Mouse (Mus musculus): ENCODE measurements around the gene Clstn1.

The Clstn1 gene

GRCm38 (mm10) chr4:149634966-149635365 is 48.7 kb downstream of the Clstn1 start:
- DNase-seq (ENCODE audit: low read depth, low spot score), result no peak

GRCm38 (mm10) chr4:149635915-149636415 is 49.7 kb downstream of the Clstn1 start:
- DNase-seq (ENCODE audit: low read depth, low spot score), result no peak

- DNase-seq (ENCODE audit: low read depth, low spot score), result no peak
These were observed 51.7 kb downstream of the Clstn1 start for GRCm38 (mm10) chr4:149637942-149638341.

GRCm38 (mm10) chr4:149640831-149641230 is 54.6 kb downstream of the Clstn1 start:
- DNase-seq (ENCODE audit: low read depth, low spot score), result no peak

- DNase-seq (ENCODE audit: low read depth, low spot score), result no peak
These were observed 55.1 kb downstream of the Clstn1 start for GRCm38 (mm10) chr4:149641400-149641799.

GRCm38 (mm10) chr4:149641956-149642355 is 55.7 kb downstream of the Clstn1 start:
- DNase-seq (ENCODE audit: low read depth, low spot score), result no peak

GRCm38 (mm10) chr4:149645761-149646160 is 59.5 kb downstream of the Clstn1 start:
- no peak for DNase-seq (ENCODE audit: low read depth, low spot score)

- DNase-seq (ENCODE audit: low read depth, low spot score), result no peak
These were observed 62.0 kb downstream of the Clstn1 start for GRCm38 (mm10) chr4:149648031-149648805.

GRCm38 (mm10) chr4:149650493-149651193 is 64.4 kb downstream of the Clstn1 start:
- DNase-seq (ENCODE audit: low read depth, low spot score), result peak; percentile 35

- peak; percentile 29 for DNase-seq (ENCODE audit: low read depth, low spot score)
These were observed 68.0 kb downstream of the Clstn1 start for GRCm38 (mm10) chr4:149654232-149654631.

- DNase-seq (ENCODE audit: low read depth, low spot score), result no peak
These were observed 71.7 kb downstream of the Clstn1 start for GRCm38 (mm10) chr4:149657858-149658416.

GRCm38 (mm10) chr4:149659495-149660116 is 73.3 kb downstream of the Clstn1 start:
- DNase-seq (ENCODE audit: low read depth, low spot score), result no peak

GRCm38 (mm10) chr4:149660598-149660997 is 74.3 kb downstream of the Clstn1 start:
- no peak for DNase-seq (ENCODE audit: low read depth, low spot score)

- no peak for DNase-seq (ENCODE audit: low read depth, low spot score)
These were observed 75.8 kb downstream of the Clstn1 start for GRCm38 (mm10) chr4:149661967-149662589.

- no peak for DNase-seq (ENCODE audit: low read depth, low spot score)
These were observed 77.7 kb downstream of the Clstn1 start for GRCm38 (mm10) chr4:149663849-149664503.

GRCm38 (mm10) chr4:149665016-149665691 is 78.9 kb downstream of the Clstn1 start:
- DNase-seq (ENCODE audit: low read depth, low spot score), result no peak

GRCm38 (mm10) chr4:149665692-149666090 is 79.4 kb downstream of the Clstn1 start:
- no peak for DNase-seq (ENCODE audit: low read depth, low spot score)

GRCm38 (mm10) chr4:149671175-149671574 is 84.9 kb downstream of the Clstn1 start:
- DNase-seq (ENCODE audit: low read depth, low spot score), result no peak

- no peak for DNase-seq (ENCODE audit: low read depth, low spot score)
These were observed 86.5 kb downstream of the Clstn1 start for GRCm38 (mm10) chr4:149672747-149673146.

- DNase-seq (ENCODE audit: low read depth, low spot score), result no peak
These were observed 88.6 kb downstream of the Clstn1 start for GRCm38 (mm10) chr4:149674814-149675377.

All from c-Kit-negative CD71-positive TER-119-positive erythroid progenitor cells, embryonic 14.5 days (primary cell).